Mouse (Mus musculus) CH12.LX (cell line): ENCODE measurements around the gene Drap1. TPM values are rescaled to one million over a fixed set of nuclear protein-coding genes. Genes with fewer than 3 reads are reported as not detected.

ENCODE experiments used
- DNase-seq: peaks from one replicate; pipeline ENCODE4 v3.0.0-alpha.2; 2013; ENCODE audit errors: extremely low read depth
- H3K27ac ChIP-seq: 2 replicates; pipeline ENCODE4 v1.5.1; 2012; ENCODE audit warnings: low read depth, mild to moderate bottlenecking, control low read depth, moderate library complexity; ENCODE audit not compliant: insufficient read depth
- H3K27me3 ChIP-seq: replicated peaks from 2 replicates; pipeline ENCODE3; 2012; ENCODE audit warnings: inconsistent platforms
- H3K36me3 ChIP-seq, 2 experiments: replicated peaks in 1 of 2; 2 replicates each; pipeline versions ENCODE3 to v1.6.1; 2012; ENCODE audit warnings: inconsistent platforms in 1 of 2, low read length in 1 of 2, mild to moderate bottlenecking in 1 of 2, mixed read lengths in 1 of 2, moderate library complexity in 1 of 2; ENCODE audit not compliant: control insufficient read depth in 1 of 2, insufficient read depth in 1 of 2
- H3K4me1 ChIP-seq, 2 experiments: 2 replicates each; pipeline ENCODE4 v1.6.1; 2012; ENCODE audit warnings: inconsistent platforms in 1 of 2, moderate library complexity in 1 of 2; ENCODE audit not compliant: insufficient read depth in 2 of 2, control insufficient read depth in 1 of 2
- H3K4me2 ChIP-seq: 2 replicates; pipeline ENCODE4 v1.6.1; 2012; ENCODE audit warnings: low read depth, mild to moderate bottlenecking, control low read depth; ENCODE audit not compliant: poor library complexity, insufficient read depth, severe bottlenecking
- H3K4me3 ChIP-seq, 3 experiments: fragments of 150-350 bp in 1 of 3; sonication (generic) in 1 of 3; replicated peaks in 1 of 3; 2 replicates each; pipeline versions ENCODE3 to v1.5.1; 2011 to 2012; ENCODE audit warnings: low read depth in 2 of 3, low read length in 2 of 3, mild to moderate bottlenecking in 2 of 3, moderate library complexity in 2 of 3, control low read depth in 1 of 3, improper control_type of control experiment in 1 of 3, inconsistent platforms in 1 of 3, mixed read lengths in 1 of 3; ENCODE audit not compliant: poor library complexity in 1 of 3
- H3K79me2 ChIP-seq: replicated peaks from 2 replicates; pipeline ENCODE4 v1.6.1; 2012; ENCODE audit warnings: mild to moderate bottlenecking, moderate library complexity; ENCODE audit not compliant: control insufficient read depth, poor library complexity, insufficient read depth, severe bottlenecking; ENCODE audit errors: extremely low read depth
- H3K9ac ChIP-seq: 2 replicates; pipeline ENCODE4 v1.6.1; 2012; ENCODE audit warnings: low read depth, mild to moderate bottlenecking, control low read depth, moderate library complexity; ENCODE audit not compliant: insufficient read depth
- H3K9me3 ChIP-seq: replicated peaks from 2 replicates; pipeline ENCODE3; 2012; ENCODE audit warnings: low read length, inconsistent platforms, mixed read lengths
- BHLHE40 ChIP-seq: IDR thresholded peaks from 2 replicates; pipeline ENCODE4 v1.6.1; 2011; ENCODE audit warnings: mild to moderate bottlenecking, low read depth, low read length, improper control_type of control experiment
- CHD1 ChIP-seq: IDR thresholded peaks from 2 replicates; pipeline ENCODE4 v1.6.1; 2012; ENCODE audit warnings: low read depth, low read length, improper control_type of control experiment, inconsistent platforms
- CHD2 ChIP-seq: IDR thresholded peaks from 2 replicates; pipeline ENCODE4 v1.6.1; 2011; ENCODE audit warnings: low read length, improper control_type of control experiment
- CTCF ChIP-seq, 2 experiments: IDR thresholded peaks in 1 of 2; conservative IDR thresholded peaks in 1 of 2; 2 replicates each; pipeline ENCODE4 v1.5.1; 2011 to 2012; ENCODE audit warnings: low read depth in 2 of 2, low read length in 2 of 2, improper control_type of control experiment in 1 of 2, inconsistent platforms in 1 of 2, mild to moderate bottlenecking in 1 of 2, moderate library complexity in 1 of 2
- GABPA ChIP-seq: IDR thresholded peaks from 2 replicates; pipeline ENCODE4 v1.6.1; 2012; ENCODE audit warnings: low read depth, low read length, improper control_type of control experiment, inconsistent platforms; ENCODE audit not compliant: insufficient replicate concordance
- JUN ChIP-seq: IDR thresholded peaks from 2 replicates; pipeline ENCODE4 v1.6.1; 2011; ENCODE audit warnings: low read depth, mild to moderate bottlenecking, low read length, improper control_type of control experiment, moderate library complexity; ENCODE audit not compliant: insufficient read depth
- JUND ChIP-seq: conservative IDR thresholded peaks from 2 replicates; pipeline ENCODE4 v1.6.1; 2011; ENCODE audit warnings: low read depth, low read length, improper control_type of control experiment
- KAT2A ChIP-seq: IDR thresholded peaks from 2 replicates; pipeline ENCODE4 v1.6.1; 2012; ENCODE audit warnings: low read length, improper control_type of control experiment, inconsistent platforms; ENCODE audit not compliant: insufficient replicate concordance
- MAFK ChIP-seq: IDR thresholded peaks from 2 replicates; pipeline ENCODE4 v1.6.1; 2011; ENCODE audit warnings: low read length, improper control_type of control experiment; ENCODE audit not compliant: insufficient replicate concordance
- MAX ChIP-seq: IDR thresholded peaks from 2 replicates; pipeline ENCODE4 v1.6.1; 2011; ENCODE audit warnings: low read length, improper control_type of control experiment
- MAZ ChIP-seq: IDR thresholded peaks from 2 replicates; pipeline ENCODE4 v1.6.1; 2012; ENCODE audit warnings: low read depth, mild to moderate bottlenecking, inconsistent platforms, low read length, improper control_type of control experiment, moderate library complexity
- MXI1 ChIP-seq: IDR thresholded peaks from 2 replicates; pipeline ENCODE4 v1.6.1; 2011; ENCODE audit warnings: mild to moderate bottlenecking, low read depth, low read length, improper control_type of control experiment
- MYC ChIP-seq: IDR thresholded peaks from 2 replicates; pipeline ENCODE4 v1.6.1; 2011; ENCODE audit warnings: low read depth, mild to moderate bottlenecking, improper control_type of control experiment, low read length
- NELFE ChIP-seq: IDR thresholded peaks from 2 replicates; pipeline ENCODE4 v1.6.1; 2011; ENCODE audit warnings: low read depth, low read length, improper control_type of control experiment
- PAX5 ChIP-seq: IDR thresholded peaks from 2 replicates; pipeline ENCODE4 v1.6.1; 2012; ENCODE audit warnings: low read length, inconsistent platforms, mixed read lengths
- POLR2AphosphoS2 ChIP-seq: IDR thresholded peaks from 2 replicates; pipeline ENCODE4 v1.6.1; 2011; ENCODE audit warnings: low read depth, low read length, improper control_type of control experiment
- RAD21 ChIP-seq: IDR thresholded peaks from 2 replicates; pipeline ENCODE4 v1.6.1; 2011; ENCODE audit warnings: low read depth, mild to moderate bottlenecking, low read length, improper control_type of control experiment, moderate library complexity
- TBP ChIP-seq: conservative IDR thresholded peaks from 2 replicates; pipeline ENCODE4 v1.6.1; 2011; ENCODE audit warnings: low read depth, low read length, improper control_type of control experiment
- USF1 ChIP-seq: IDR thresholded peaks from 2 replicates; pipeline ENCODE4 v1.6.1; 2014; ENCODE audit warnings: low read depth, mild to moderate bottlenecking, inconsistent platforms, low read length, improper control_type of control experiment
- ZC3H11A ChIP-seq: IDR thresholded peaks from 2 replicates; pipeline ENCODE4 v1.6.1; 2012; ENCODE audit warnings: low read depth, mild to moderate bottlenecking, inconsistent platforms, low read length, improper control_type of control experiment
- ZKSCAN1 ChIP-seq: IDR thresholded peaks from 2 replicates; pipeline ENCODE4 v1.6.1; 2012; ENCODE audit warnings: low read depth, inconsistent platforms, low read length, improper control_type of control experiment, borderline replicate concordance
- dilution Hi-C: fragments of 300-500 bp; cut with MboI; formaldehyde crosslinking; loops from 2 replicates; pipeline ENCODE4 v1.14.3; 2020; ENCODE audit warnings: low sequenced_read_pairs; ENCODE audit not compliant: extremely low pct_unique_long_range_greater_than_20kb, extremely low pct_ligation_motif_present
- in situ Hi-C: fragments of 300-500 bp; cut with MboI; formaldehyde crosslinking; loops from 3 replicates; pipeline ENCODE4 v1.14.3; 2019; ENCODE audit warnings: low sequenced_read_pairs, low pct_ligation_motif_present, low pct_unique_long_range_greater_than_20kb, mixed read lengths
- polyA plus RNA-seq: library from polyadenylated mRNA; unstranded; fragments of >175 nt; gene quantifications from 2 replicates; pipeline ENCODE4 v1.2.1, GENCODE M21; 2012; ENCODE audit warnings: low read depth; ENCODE audit not compliant: insufficient read length
- total RNA-seq, 2 experiments: library from RNA; depleted of rRNA; stranded (reverse); fragments of 300-350 nt in 1 of 2; fragments of >200 nt in 1 of 2; gene quantifications; 2 replicates each; pipeline ENCODE4 v1.2.3; 2012 to 2014

Gene Drap1
- total and polyA plus RNA-seq, 3 experiments, result 73.3 to 180 (median 143) TPM

GRCm38 (mm10) chr19:5448354-5449150, 23.8 kb upstream of the Drap1 start:
- Histone ChIP-seq H3K9me3 (no peaks in the 10 kb centered on the region), H3K4me2 (peak overlapping the region; percentile 83), H3K79me2 (no peaks in the 10 kb centered on the region), H3K27ac (no peak overlapping the region), H3K36me3 (peaks cover 0 to 1% of the 10 kb centered on the region in 2 experiments), H3K9ac (no peak overlapping the region), H3K4me3 (peak overlapping the region in 1 of 3 experiments; percentile 38), H3K27me3 (peaks cover 39% of the 10 kb centered on the region), H3K4me1 (peaks cover 9 to 20% of the 10 kb centered on the region in 2 experiments)
- no peak for DNase-seq
- dilution Hi-C loops, result no loop called here
- TF ChIP-seq GABPA, result no peak
- TF ChIP-seq CTCF (conservative IDR thresholded peaks at IDR 0.05 in 1 of 2, IDR thresholded peaks at IDR 0.05 in 1 of 2; ENCODE audit: low read depth in 2 of 2, low read length in 2 of 2), result no peak
- TF ChIP-seq CHD1, result no peak
- TF ChIP-seq ZKSCAN1, result no peak
- no peak for TF ChIP-seq USF1
- no peak for TF ChIP-seq PAX5
- TF ChIP-seq RAD21, result no peak
- no peak for TF ChIP-seq ZC3H11A
- TF ChIP-seq JUND, result no peak
- TF ChIP-seq KAT2A, result no peak
- TF ChIP-seq JUN, result no peak
- TF ChIP-seq MAX, result peak; percentile 71; the same call in 1 of the 2 replicates
- no peak for TF ChIP-seq TBP
- no peak for TF ChIP-seq POLR2AphosphoS2
- peak; percentile 63; the same call in 1 of the 2 replicates for TF ChIP-seq BHLHE40
- no peak for TF ChIP-seq CHD2
- TF ChIP-seq MAFK, result 0 out of 2 replicates have a peak, but pooled peaks have one; percentile 5
- TF ChIP-seq MXI1, result no peak; the same call in 1 of the 2 replicates
- TF ChIP-seq MAZ, result no peak
- TF ChIP-seq MYC, result no peak
- TF ChIP-seq NELFE, result no peak
- in situ Hi-C loops, result no loop called here
